Mouse (Mus musculus) brown adipose tissue, adult 24 weeks (tissue): ENCODE measurements around the gene Stx2. TPM values are rescaled to one million over a fixed set of nuclear protein-coding genes. Genes with fewer than 3 reads are reported as not detected.
"Not testable (repeated sequence)": the region's sequence is repeated elsewhere in the genome, so short reads cannot be mapped to it uniquely, and the experiment has no call there.

Source experiments
- H3K27ac ChIP-seq: fragments of 200-500 bp; replicated peaks from 2 replicates; pipeline ENCODE4 v1.5.1; 2012; ENCODE audit warnings: low read depth, mild to moderate bottlenecking, low read length
- H3K4me1 ChIP-seq: fragments of 200-500 bp; 2 replicates; pipeline ENCODE4 v1.6.1; 2012; ENCODE audit warnings: low read length, mixed read lengths; ENCODE audit not compliant: control insufficient read depth, insufficient read depth, insufficient read length
- H3K4me3 ChIP-seq: fragments of 200-500 bp; 2 replicates; pipeline ENCODE4 v1.5.1; 2012; ENCODE audit warnings: low read depth, mild to moderate bottlenecking, low read length, moderate library complexity; ENCODE audit not compliant: insufficient read depth
- polyA plus RNA-seq: library from polyadenylated mRNA; stranded (reverse); fragments of >200 nt; gene quantifications from 2 replicates; pipeline ENCODE4 v1.2.4, GENCODE M21; 2012; ENCODE audit not compliant: missing spikeins, insufficient read depth, insufficient read length

Stx2 gene
- polyA plus RNA-seq, 1 experiment = 5.5 TPM

- Histone ChIP-seq H3K4me1 (no peaks in the 10 kb centered on the region), H3K27ac (no peak overlapping the region), H3K4me3 (no peak overlapping the region)
Observed at GRCm38 (mm10) chr5:128987141-128987954, 21.0 kb downstream of the Stx2 start.

GRCm38 (mm10) chr5:128985946-128986345 lies 22.4 kb downstream of the Stx2 start:
- Histone ChIP-seq H3K4me3 (no peak overlapping the region), H3K27ac (no peak overlapping the region), H3K4me1 (no peaks in the 10 kb centered on the region)

- H3K27ac ChIP-seq = no peak overlapping the region
- no peak overlapping the region for H3K4me3 ChIP-seq
- no peaks in the 10 kb centered on the region for H3K4me1 ChIP-seq
Observed at GRCm38 (mm10) chr5:128984536-128984935, 23.8 kb downstream of the Stx2 start.

GRCm38 (mm10) chr5:128981607-128982006 lies 26.8 kb downstream of the Stx2 start:
- Histone ChIP-seq H3K27ac (no peak overlapping the region), H3K4me3 (no peak overlapping the region), H3K4me1 (no peaks in the 10 kb centered on the region)

GRCm38 (mm10) chr5:128980857-128981256 lies 27.5 kb downstream of the Stx2 start:
- no peak overlapping the region for H3K4me3 ChIP-seq
- no peak overlapping the region for H3K27ac ChIP-seq
- no peaks in the 10 kb centered on the region for H3K4me1 ChIP-seq

- no peak overlapping the region for H3K27ac ChIP-seq
- H3K4me1 ChIP-seq = no peaks in the 10 kb centered on the region
- no peak overlapping the region for H3K4me3 ChIP-seq
Observed at GRCm38 (mm10) chr5:128978957-128979356, 29.4 kb downstream of the Stx2 start.

GRCm38 (mm10) chr5:128977466-128977865 lies 30.9 kb downstream of the Stx2 start:
- H3K27ac ChIP-seq, H3K4me3 ChIP-seq, H3K4me1 ChIP-seq: not testable (repeated sequence)

GRCm38 (mm10) chr5:128976266-128976665 lies 32.1 kb downstream of the Stx2 start:
- no peaks in the 10 kb centered on the region for H3K4me1 ChIP-seq
- no peak overlapping the region for H3K4me3 ChIP-seq
- no peak overlapping the region for H3K27ac ChIP-seq

GRCm38 (mm10) chr5:128971298-128971697 lies 37.1 kb downstream of the Stx2 start:
- no peak overlapping the region for H3K4me3 ChIP-seq
- H3K27ac ChIP-seq = no peak overlapping the region
- H3K4me1 ChIP-seq = no peaks in the 10 kb centered on the region

GRCm38 (mm10) chr5:128970878-128971277 lies 37.5 kb downstream of the Stx2 start:
- Histone ChIP-seq H3K4me1 (no peaks in the 10 kb centered on the region), H3K4me3 (no peak overlapping the region), H3K27ac (no peak overlapping the region)

GRCm38 (mm10) chr5:128964353-128964752 lies 44.0 kb downstream of the Stx2 start:
- H3K4me1 ChIP-seq = no peaks in the 10 kb centered on the region
- no peak overlapping the region for H3K27ac ChIP-seq
- H3K4me3 ChIP-seq = no peak overlapping the region

- H3K27ac ChIP-seq = no peak overlapping the region
- H3K4me1 ChIP-seq = no peaks in the 10 kb centered on the region
- no peak overlapping the region for H3K4me3 ChIP-seq
Observed at GRCm38 (mm10) chr5:128958916-128959315, 49.5 kb downstream of the Stx2 start.

- not testable (repeated sequence) for H3K4me3 ChIP-seq, H3K4me1 ChIP-seq, H3K27ac ChIP-seq
Observed at GRCm38 (mm10) chr5:128954371-128954770, 54.0 kb downstream of the Stx2 start.

- Histone ChIP-seq H3K4me3 (no peak within 1 kb of the TSS), H3K27ac (no peak within 1 kb of the TSS), H3K4me1 (no peaks in the 10 kb centered on the region)
Observed at GRCm38 (mm10) chr5:128953278-128954070, 54.9 kb downstream of the Stx2 start, which contains the start of gene Rimbp2. Rimbp2 (minus strand) TSS chr5:128953486.

- Histone ChIP-seq H3K27ac (no peak overlapping the region), H3K4me1 (no peaks in the 10 kb centered on the region), H3K4me3 (no peak overlapping the region)
Observed at GRCm38 (mm10) chr5:128952291-128953195, 55.8 kb downstream of the Stx2 start.
